Mouse (Mus musculus) liver, embryonic 16.5 days (tissue): Measurements from ENCODE around the gene Rnf225. TPM values are rescaled to one million over a fixed set of nuclear protein-coding genes. Genes with fewer than 3 reads are reported as not detected.
A peak's percentile ranks its signal among the peaks of the same experiment; 100 is the strongest.

ENCODE experiments used
- ATAC-seq: fragments of 200-750 bp; cut with Nextera tagmentation; 2 replicates; pipeline ENCODE4 v1.8.0; 2017; ENCODE audit warnings: low read depth, mild to moderate bottlenecking, moderate number of reproducible peaks, moderate library complexity
- H3K27ac ChIP-seq: fragments of 300-500 bp; sonication (generic); 2 replicates; pipeline ENCODE4 v1.5.1; 2014; ENCODE audit warnings: mild to moderate bottlenecking, low read length
- H3K27me3 ChIP-seq: fragments of 300-500 bp; sonication (generic); 2 replicates; pipeline ENCODE4 v1.6.1; 2014; ENCODE audit warnings: low read depth, low read length, mixed read lengths; ENCODE audit not compliant: control insufficient read depth, insufficient read depth
- H3K36me3 ChIP-seq: fragments of 300-500 bp; sonication (generic); 2 replicates; pipeline ENCODE4 v1.6.1; 2014; ENCODE audit warnings: mild to moderate bottlenecking; ENCODE audit not compliant: control insufficient read depth, insufficient read depth
- H3K4me1 ChIP-seq: fragments of 300-500 bp; sonication (generic); 2 replicates; pipeline ENCODE4 v1.6.1; 2014; ENCODE audit warnings: low read depth, low read length, mixed read lengths; ENCODE audit not compliant: control insufficient read depth
- H3K4me2 ChIP-seq: fragments of 300-500 bp; sonication (generic); 2 replicates; pipeline ENCODE4 v1.6.1; 2014; ENCODE audit warnings: low read depth, low read length, mixed read lengths
- H3K4me3 ChIP-seq: fragments of 300-500 bp; sonication (generic); 2 replicates; pipeline ENCODE4 v1.5.1; 2014; ENCODE audit warnings: low read depth, mild to moderate bottlenecking, low read length
- H3K9ac ChIP-seq: fragments of 300-500 bp; sonication (generic); 2 replicates; pipeline ENCODE4 v1.6.1; 2014; ENCODE audit warnings: low read depth, low read length
- H3K9me3 ChIP-seq: fragments of 300-500 bp; sonication (generic); replicated peaks from 2 replicates; pipeline ENCODE4 v1.6.1; 2016; ENCODE audit warnings: low read length; ENCODE audit not compliant: control insufficient read depth
- WGBS: fragments of 180-500 bp; shearing (Covaris S2); extraction: QIAGEN DNeasy Blood & Tissue Kit; methylation state at CpG from one replicate; pipeline ENCODE4 v1.1.7; 2014; ENCODE audit not compliant: insufficient replicate concordance; 5-methylcytosine and 5-hydroxymethylcytosine counted together
- polyA plus RNA-seq: library from polyadenylated mRNA; unstranded; fragments of >200 nt; fragmentation: Nextera tagmentation; extraction: Ambion mirVana; gene quantifications from 2 replicates; pipeline ENCODE4 v1.2.1, GENCODE M21; 2015

Rnf225 gene
- polyA plus RNA-seq, 1 experiment from 2014 or later = 0.09 TPM

GRCm38 (mm10) chr7:12943488-12943887 lies 16.3 kb downstream of the Rnf225 start:
- Histone ChIP-seq H3K4me3 (no peak overlapping the region), H3K9me3 (no peaks in the 10 kb centered on the region), H3K27ac (no peak overlapping the region), H3K4me1 (no peaks in the 10 kb centered on the region), H3K36me3 (no peaks in the 10 kb centered on the region), H3K27me3 (no peaks in the 10 kb centered on the region), H3K4me2 (no peak overlapping the region), H3K9ac (no peak overlapping the region)
- ATAC-seq = no peak

- ATAC-seq = peak; percentile 97
- H3K9me3 ChIP-seq = no peaks in the 10 kb centered on the region
- H3K4me3 ChIP-seq = peak overlapping the region; percentile 70
- peaks cover 16% of the 10 kb centered on the region for H3K4me1 ChIP-seq
- peak overlapping the region; percentile 78 for H3K9ac ChIP-seq
- 7% methylated on average over 35 of the region's 35 CpGs for WGBS
- H3K27ac ChIP-seq = peak overlapping the region; percentile 83
- H3K27me3 ChIP-seq = no peaks in the 10 kb centered on the region
- no peaks in the 10 kb centered on the region for H3K36me3 ChIP-seq
- peak overlapping the region; percentile 97 for H3K4me2 ChIP-seq
Measured at GRCm38 (mm10) chr7:12949032-12949871, 22.0 kb downstream of the Rnf225 start.

GRCm38 (mm10) chr7:12949872-12950229 lies 22.6 kb downstream of the Rnf225 start:
- peak overlapping the region; percentile 78 for H3K9ac ChIP-seq
- H3K27me3 ChIP-seq = no peaks in the 10 kb centered on the region
- H3K4me2 ChIP-seq = peak overlapping the region; percentile 97
- 3% methylated on average over 16 of the region's 16 CpGs for WGBS
- H3K4me3 ChIP-seq = peak overlapping the region; percentile 70
- H3K27ac ChIP-seq = peak overlapping the region; percentile 83
- H3K4me1 ChIP-seq = peaks cover 16% of the 10 kb centered on the region
- H3K9me3 ChIP-seq = no peaks in the 10 kb centered on the region
- ATAC-seq = peak; percentile 20
- no peaks in the 10 kb centered on the region for H3K36me3 ChIP-seq

- H3K4me1 ChIP-seq = peaks cover 7% of the 10 kb centered on the region
- H3K27ac ChIP-seq = no peak overlapping the region
- H3K36me3 ChIP-seq = no peaks in the 10 kb centered on the region
- H3K27me3 ChIP-seq = no peaks in the 10 kb centered on the region
- no peaks in the 10 kb centered on the region for H3K9me3 ChIP-seq
- 15% methylated on average over 3 of the region's 3 CpGs for WGBS
- no peak overlapping the region for H3K9ac ChIP-seq
- no peak overlapping the region for H3K4me2 ChIP-seq
- ATAC-seq = peak; percentile 71
- H3K4me3 ChIP-seq = no peak overlapping the region
Measured at GRCm38 (mm10) chr7:12954896-12955295, 27.7 kb downstream of the Rnf225 start.

- Histone ChIP-seq H3K9me3 (no peaks in the 10 kb centered on the region), H3K4me3 (no peak overlapping the region), H3K4me1 (peaks cover 1% of the 10 kb centered on the region), H3K36me3 (no peaks in the 10 kb centered on the region), H3K9ac (no peak overlapping the region), H3K27me3 (no peaks in the 10 kb centered on the region), H3K4me2 (no peak overlapping the region), H3K27ac (no peak overlapping the region)
- 58% methylated on average over 5 of the region's 5 CpGs for whole genome bisulfite sequencing
- ATAC-seq = no peak
Measured at GRCm38 (mm10) chr7:12957511-12957910, 30.3 kb downstream of the Rnf225 start.

- Histone ChIP-seq H3K4me3 (no peak overlapping the region), H3K9me3 (no peaks in the 10 kb centered on the region), H3K36me3 (no peaks in the 10 kb centered on the region), H3K27ac (no peak overlapping the region), H3K4me2 (no peak overlapping the region), H3K9ac (no peak overlapping the region), H3K4me1 (peaks cover 3% of the 10 kb centered on the region), H3K27me3 (no peaks in the 10 kb centered on the region)
- WGBS = 51% methylated on average over 4 of the region's 4 CpGs
- ATAC-seq = no peak
Measured at GRCm38 (mm10) chr7:12958948-12959347, 31.7 kb downstream of the Rnf225 start.

GRCm38 (mm10) chr7:12959718-12960117 lies 32.5 kb downstream of the Rnf225 start:
- Histone ChIP-seq H3K9me3 (no peaks in the 10 kb centered on the region), H3K9ac (no peak overlapping the region), H3K27me3 (no peaks in the 10 kb centered on the region), H3K4me1 (peaks cover 3% of the 10 kb centered on the region), H3K27ac (no peak overlapping the region), H3K4me3 (no peak overlapping the region), H3K4me2 (no peak overlapping the region), H3K36me3 (no peaks in the 10 kb centered on the region)
- no peak for ATAC-seq
- 36% methylated on average over 4 of the region's 4 CpGs for WGBS

- H3K4me1 ChIP-seq = peaks cover 12% of the 10 kb centered on the region
- no peaks in the 10 kb centered on the region for H3K36me3 ChIP-seq
- ATAC-seq = peak; percentile 39
- H3K4me2 ChIP-seq = peak overlapping the region; percentile 68
- H3K4me3 ChIP-seq = peak overlapping the region; percentile 68
- H3K27me3 ChIP-seq = no peaks in the 10 kb centered on the region
- WGBS = 2% methylated on average over 29 of the region's 29 CpGs
- H3K27ac ChIP-seq = peak overlapping the region; percentile 32
- H3K9ac ChIP-seq = peak overlapping the region; percentile 66
- H3K9me3 ChIP-seq = no peaks in the 10 kb centered on the region
Measured at GRCm38 (mm10) chr7:12961511-12962141, 34.4 kb downstream of the Rnf225 start.

GRCm38 (mm10) chr7:12965678-12966091 lies 38.5 kb downstream of the Rnf225 start, which contains the start of gene Zfp324:
Gene Zfp324 (plus strand): TSS chr7:12965838.
- Histone ChIP-seq H3K9me3 (no peaks in the 10 kb centered on the region), H3K4me1 (peaks cover 23% of the 10 kb centered on the region), H3K36me3 (peaks cover 6% of the 10 kb centered on the region), H3K4me3 (peak within 1 kb of the TSS; percentile 80), H3K27me3 (no peaks in the 10 kb centered on the region), H3K9ac (peak within 1 kb of the TSS; percentile 79), H3K4me2 (peak within 1 kb of the TSS; percentile 97), H3K27ac (peak within 1 kb of the TSS; percentile 85)
- under 1% methylated on average over 23 of the region's 23 CpGs for WGBS
- ATAC-seq = peak; percentile 93
